Mouse (Mus musculus) bone marrow macrophage, adult 2 months (primary cell): ENCODE data around the gene Ttc21a. TPM values are rescaled to one million over a fixed set of nuclear protein-coding genes. Genes with fewer than 3 reads are reported as not detected.

Experiments
- H3K27ac ChIP-seq: 2 replicates; pipeline ENCODE4 v1.5.1; 2012; ENCODE audit warnings: low read depth, low read length; ENCODE audit not compliant: insufficient read depth
- H3K4me1 ChIP-seq: 2 replicates; pipeline ENCODE4 v1.6.1; 2012; ENCODE audit warnings: low read length; ENCODE audit not compliant: control insufficient read depth, insufficient read depth
- H3K4me3 ChIP-seq: 2 replicates; pipeline ENCODE4 v1.5.1; 2012; ENCODE audit warnings: mild to moderate bottlenecking, low read length, moderate library complexity; ENCODE audit not compliant: insufficient read depth
- CTCF ChIP-seq: IDR thresholded peaks from 2 replicates; pipeline ENCODE4 v1.5.1; 2012; ENCODE audit warnings: low read depth, mild to moderate bottlenecking, low read length, moderate library complexity
- POLR2A ChIP-seq: IDR thresholded peaks from 2 replicates; pipeline ENCODE4 v1.6.1; 2012; ENCODE audit warnings: mild to moderate bottlenecking, low read depth, low read length, borderline replicate concordance
- polyA plus RNA-seq: library from polyadenylated mRNA; stranded (reverse); fragments of >200 nt; gene quantifications from 2 replicates; pipeline ENCODE4 v1.2.4, GENCODE M21; 2012; ENCODE audit not compliant: missing spikeins, insufficient read depth, insufficient read length

Gene Ttc21a
- polyA plus RNA-seq = 0.20 and 0.27 TPM in 2 replicates

DNA sequence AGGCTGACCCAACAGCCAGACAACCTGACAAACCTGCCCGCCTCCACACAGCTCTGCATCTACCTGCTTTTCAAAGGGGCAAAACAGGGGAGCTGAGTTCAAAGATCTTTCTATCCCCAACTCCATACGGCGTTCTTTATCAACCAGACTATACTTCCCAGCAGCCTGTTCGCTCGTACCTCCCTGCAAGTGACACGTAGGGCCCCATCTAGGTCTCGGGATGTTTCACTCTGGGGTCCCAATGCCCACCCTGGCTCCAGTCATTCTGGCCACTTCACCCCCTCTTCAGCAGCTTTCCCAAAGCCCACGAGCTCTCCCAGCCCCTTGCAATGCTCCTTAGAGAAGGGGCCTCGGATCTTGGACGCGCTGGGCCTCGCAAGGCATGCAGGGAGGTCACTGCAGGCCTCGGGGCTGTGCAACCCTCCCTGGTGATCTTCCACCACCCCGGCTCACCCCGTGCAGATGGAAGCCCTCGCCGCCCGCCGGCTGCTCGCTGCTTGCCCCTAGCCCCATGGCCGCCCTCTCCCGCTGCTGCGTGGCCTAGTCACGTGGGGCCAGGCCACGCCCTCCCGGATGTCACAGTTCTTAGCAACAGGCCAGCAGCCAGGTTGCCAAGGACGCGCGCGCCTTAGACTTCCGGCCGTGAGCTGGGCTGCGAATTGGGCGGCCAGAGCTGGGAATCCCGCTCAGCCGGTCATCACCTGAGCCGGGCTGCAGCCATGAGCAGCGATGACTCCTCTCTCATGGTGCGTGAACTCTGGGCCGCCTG lies at the start of gene Ttc21a, which contains the start of gene Gorasp1:
Ttc21a (plus strand) TSS at position 602 of the 769 bp plus-strand sequence.
Gorasp1 (minus strand) TSS at position 561 of the 769 bp plus-strand sequence.
- Histone ChIP-seq H3K27ac (peak within 1 kb of the TSS; percentile 54), H3K4me3 (peak within 1 kb of the TSS; percentile 87), H3K4me1 (peaks cover 22% of the 10 kb centered on the region)
- TF ChIP-seq POLR2A (peak; percentile 43; the same call in 1 of the 2 replicates), CTCF (no peak)

DNA sequence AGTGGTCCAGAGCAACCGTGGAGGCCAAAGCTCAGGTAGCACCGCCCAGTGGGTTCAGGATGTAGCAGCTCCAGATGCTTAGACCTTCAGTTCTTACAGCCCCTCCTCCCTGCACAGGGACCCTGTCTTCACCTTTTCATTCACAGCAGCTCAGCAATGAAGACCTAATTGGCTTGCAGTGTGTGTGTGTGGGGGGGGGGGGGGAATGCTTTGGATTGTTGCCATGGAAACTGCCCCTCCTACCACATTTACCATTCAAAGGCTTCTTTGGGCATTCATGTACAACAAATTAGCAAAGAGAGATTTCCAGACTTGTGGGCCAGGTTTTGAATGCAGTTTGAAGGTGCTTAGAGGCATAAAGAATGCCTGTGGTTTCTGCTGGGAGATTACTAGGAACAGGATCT lies 48.6 kb upstream of the Ttc21a start:
- Histone ChIP-seq H3K4me1 (0 out of 2 replicates have a peak, but pooled peaks cover 2% of the 10 kb centered on the region), H3K27ac (no peak overlapping the region), H3K4me3 (no peak overlapping the region)
- no peak for TF ChIP-seq POLR2A
- TF ChIP-seq CTCF = no peak

DNA sequence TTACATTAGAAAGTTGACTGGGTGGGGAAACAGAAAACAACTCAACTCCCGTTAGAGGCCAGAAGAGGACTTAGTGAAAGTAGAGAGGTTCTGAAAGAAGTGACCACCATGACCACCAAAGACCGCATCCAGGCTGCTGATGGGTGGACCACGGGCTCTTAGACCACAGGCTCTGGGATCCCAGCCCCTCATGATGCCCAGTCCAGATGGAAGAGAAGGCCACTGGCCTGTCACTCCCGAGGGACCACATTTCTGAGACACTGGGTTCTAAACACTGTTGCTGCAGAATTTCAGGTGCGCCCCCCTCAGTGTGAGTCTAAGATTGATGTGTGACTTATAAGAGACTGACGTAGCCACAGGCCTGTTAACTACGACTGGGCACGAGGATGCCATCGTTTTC lies 48.0 kb upstream of the Ttc21a start:
- 0 out of 2 replicates have a peak, but pooled peaks cover 2% of the 10 kb centered on the region for H3K4me1 ChIP-seq
- no peak overlapping the region for H3K4me3 ChIP-seq
- no peak overlapping the region for H3K27ac ChIP-seq
- TF ChIP-seq POLR2A = no peak
- no peak for TF ChIP-seq CTCF

DNA sequence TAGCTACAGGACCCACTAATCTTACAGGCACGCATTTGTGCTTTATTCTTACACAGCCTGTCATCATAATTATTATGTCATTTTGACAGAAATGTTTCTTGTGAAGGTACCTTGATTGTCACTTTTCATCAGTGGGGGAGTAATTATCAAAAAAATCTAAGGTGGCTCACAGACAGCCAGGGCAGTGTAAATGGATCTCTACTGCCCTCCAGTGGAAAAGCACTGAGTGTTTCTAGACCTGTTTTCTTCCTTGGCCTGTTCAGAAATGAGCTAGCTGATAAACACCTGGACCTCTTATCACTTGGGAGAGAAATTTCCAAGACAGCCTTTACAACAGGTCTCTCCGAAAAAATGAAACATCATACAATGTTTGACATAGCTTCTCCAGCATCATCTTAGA lies 46.7 kb upstream of the Ttc21a start:
- TF ChIP-seq POLR2A (no peak), CTCF (no peak)
- Histone ChIP-seq H3K27ac (no peak overlapping the region), H3K4me3 (no peak overlapping the region), H3K4me1 (peaks cover 2% of the 10 kb centered on the region)

DNA sequence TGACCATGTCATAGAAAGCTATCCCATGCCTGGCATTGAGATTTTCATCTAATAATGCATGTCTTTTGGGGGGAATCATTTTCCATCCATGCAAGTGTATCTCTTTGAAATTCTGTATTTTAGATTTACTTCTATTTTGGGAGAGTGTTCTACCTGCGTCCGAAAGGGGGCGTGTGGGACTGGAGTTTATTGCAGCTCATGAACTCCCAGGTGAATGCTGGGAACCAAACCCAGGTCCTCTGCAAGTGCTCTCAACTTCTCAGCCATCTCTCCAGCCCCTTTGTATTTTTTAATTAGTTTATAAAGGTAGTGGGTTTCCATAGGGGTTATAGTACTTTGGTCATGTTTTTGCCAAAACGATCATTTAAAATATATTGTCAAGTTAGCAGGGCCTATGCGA lies 43.5 kb upstream of the Ttc21a start:
- Histone ChIP-seq H3K4me1 (peaks cover 16% of the 10 kb centered on the region), H3K27ac (no peak overlapping the region), H3K4me3 (no peak overlapping the region)
- TF ChIP-seq CTCF (no peak), POLR2A (no peak)

DNA sequence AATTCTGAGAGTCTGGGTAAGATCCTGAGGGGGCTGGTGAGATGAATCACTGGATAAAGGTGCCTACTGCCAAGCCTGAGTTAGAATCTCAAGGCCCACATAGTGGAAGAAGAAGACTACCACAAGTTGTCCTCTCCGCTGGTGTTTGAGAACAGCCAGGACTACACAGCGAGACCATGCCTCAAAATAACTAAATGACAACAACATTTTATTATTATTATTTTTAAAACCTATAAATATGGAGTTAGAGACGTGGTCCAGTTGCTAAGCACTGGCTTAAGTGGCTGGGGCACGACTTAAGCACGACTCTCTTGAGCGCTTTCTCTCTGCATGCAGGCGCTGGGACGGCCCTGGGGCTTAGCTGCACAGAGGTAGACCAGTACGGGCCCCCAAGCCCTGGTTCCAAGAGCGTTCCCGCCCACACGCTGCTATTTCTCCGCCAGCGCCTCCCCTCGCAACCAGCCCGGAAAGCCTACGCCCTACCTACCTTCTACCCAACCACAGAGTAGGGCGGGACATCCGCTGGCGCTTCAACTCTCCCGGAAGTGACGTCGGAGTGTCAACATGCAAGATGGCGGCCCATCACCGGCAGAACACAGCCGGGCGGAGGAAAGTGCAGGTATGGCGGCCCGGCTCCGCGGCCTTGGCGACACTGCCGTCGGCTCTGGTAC lies 42.9 kb upstream of the Ttc21a start, which contains the start of gene Wdr48:
Wdr48 (plus strand) TSS at position 540 of the 671 bp plus-strand sequence.
- Histone ChIP-seq H3K27ac (peak within 1 kb of the TSS; percentile 58), H3K4me3 (peak within 1 kb of the TSS; percentile 90), H3K4me1 (peaks cover 21% of the 10 kb centered on the region)
- no peak for TF ChIP-seq CTCF
- peak; percentile 27; the same call in 1 of the 2 replicates for TF ChIP-seq POLR2A

DNA sequence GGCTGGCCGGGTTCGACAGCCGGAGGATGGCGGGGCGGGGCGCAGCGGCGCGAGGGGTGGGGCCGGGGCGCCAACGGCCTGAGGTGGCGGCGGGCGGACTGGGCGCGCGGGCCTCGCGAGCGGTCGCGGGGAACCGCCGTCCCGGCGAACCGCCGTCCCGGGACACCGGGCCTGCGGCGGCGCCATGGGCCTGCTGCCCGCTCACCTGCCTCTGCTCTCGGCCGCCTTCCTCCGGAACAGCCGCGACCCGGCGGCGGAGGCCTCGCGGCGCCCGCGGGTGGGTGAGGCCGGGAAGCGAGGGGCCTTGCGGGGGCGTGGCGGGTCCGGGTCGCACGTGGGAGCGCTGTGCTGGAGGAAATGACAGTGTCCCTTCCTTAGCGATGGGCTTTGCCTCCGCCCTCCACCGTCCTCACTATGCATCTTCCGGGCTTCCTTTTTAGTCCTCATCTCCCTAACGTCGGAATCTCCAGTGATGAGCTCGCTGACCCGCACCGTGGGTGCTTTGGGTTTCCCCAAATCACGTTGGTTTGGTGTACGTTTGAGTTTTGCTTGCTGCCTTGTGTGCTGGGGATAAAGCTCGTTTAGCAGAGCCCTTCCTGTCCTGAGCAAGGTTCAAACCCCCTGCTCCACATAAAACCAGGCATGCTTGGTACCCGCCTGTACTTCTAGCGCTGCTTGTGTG lies 42.2 kb upstream of the Ttc21a start:
- TF ChIP-seq POLR2A (no peak), CTCF (no peak)
- Histone ChIP-seq H3K4me3 (peak overlapping the region; percentile 90), H3K4me1 (peaks cover 27% of the 10 kb centered on the region), H3K27ac (peak overlapping the region; percentile 58)

DNA sequence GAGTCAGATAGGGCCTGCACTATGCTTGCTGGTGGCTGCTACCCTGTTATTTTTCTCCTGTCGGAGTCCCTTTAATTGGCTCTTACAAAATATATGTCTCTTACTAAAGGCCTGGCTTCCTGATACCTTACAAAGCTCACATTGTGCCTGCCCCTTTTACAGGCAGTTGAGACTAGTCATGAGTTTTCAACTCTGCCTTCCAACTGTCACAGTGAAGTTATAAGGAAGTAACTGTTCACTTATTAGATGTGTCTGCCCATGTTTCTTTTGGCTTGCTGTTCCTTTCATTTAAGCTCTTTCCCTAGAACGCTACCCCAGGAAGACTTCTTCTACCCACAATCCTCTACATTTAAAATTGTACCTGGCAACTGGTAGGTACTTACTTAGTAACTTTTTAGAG lies 38.0 kb upstream of the Ttc21a start:
- Histone ChIP-seq H3K27ac (0 out of 2 replicates have a peak overlapping the region, but pooled peaks have one; percentile 8), H3K4me1 (peaks cover 37% of the 10 kb centered on the region), H3K4me3 (no peak overlapping the region)
- TF ChIP-seq CTCF = no peak

DNA sequence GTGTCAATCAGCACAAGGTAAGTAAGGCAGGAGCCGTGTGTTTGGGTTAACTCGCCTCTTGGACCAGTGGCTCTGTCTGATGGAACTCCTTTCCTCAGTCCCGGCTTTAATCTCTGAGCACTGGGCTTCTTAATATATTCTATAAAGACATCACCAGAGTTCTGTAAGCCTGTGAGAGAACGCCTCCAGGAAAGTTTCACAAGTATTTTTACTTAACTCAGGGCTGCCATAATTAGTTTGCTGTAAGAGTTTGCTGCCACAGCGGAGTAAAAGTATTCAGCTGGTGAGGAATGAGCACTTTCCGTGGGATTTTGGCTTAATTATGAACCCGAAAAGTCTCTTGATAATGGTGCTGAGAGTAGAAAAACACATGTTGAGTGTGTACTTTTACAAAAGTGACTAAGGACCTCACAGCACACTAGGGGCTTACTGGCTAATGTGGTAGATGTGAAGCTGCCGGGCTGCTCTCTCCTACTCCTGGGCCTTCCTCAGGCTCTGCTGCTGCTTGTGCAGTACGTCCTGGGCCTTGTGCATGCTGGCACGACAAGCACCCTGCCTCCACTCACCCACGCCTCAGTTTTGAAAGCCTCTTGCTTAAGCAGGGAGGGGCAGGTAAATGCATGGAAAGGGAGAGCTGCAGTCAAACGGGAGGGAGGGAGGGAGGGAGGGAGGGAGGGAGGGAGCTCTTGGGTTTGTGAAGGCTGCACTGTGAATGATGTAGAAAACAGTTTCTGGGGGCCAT lies 34.8 kb upstream of the Ttc21a start:
- Histone ChIP-seq H3K4me1 (peaks cover 30% of the 10 kb centered on the region), H3K4me3 (no peak overlapping the region), H3K27ac (no peak overlapping the region)
- TF ChIP-seq CTCF (no peak), POLR2A (no peak)
